Mouse (Mus musculus): ENCODE data around the gene Zfp385a. TPM values are rescaled to one million over a fixed set of nuclear protein-coding genes. Genes with fewer than 3 reads are reported as not detected.
A peak's percentile ranks its signal among the peaks of the same experiment; 100 is the strongest.

The Zfp385a gene
- polyA plus RNA-seq, 1 experiment from 2014 or later: 18.4 TPM

- no peak overlapping the region for H3K9ac ChIP-seq (ENCODE audit: low read depth, low read length)
- H3K36me3 ChIP-seq (ENCODE audit: control insufficient read depth, insufficient read depth, low read length): peaks cover 85% of the 10 kb centered on the region
- H3K9me3 ChIP-seq (ENCODE audit: control insufficient read depth, low read length): no peaks in the 10 kb centered on the region
- H3K27me3 ChIP-seq (replicated peaks; ENCODE audit: control insufficient read depth, insufficient read depth, low read length): no peaks in the 10 kb centered on the region
- H3K4me1 ChIP-seq (ENCODE audit: control insufficient read depth, insufficient read depth, low read length): no peaks in the 10 kb centered on the region
- DNase-seq (ENCODE audit: low spot score): peak; percentile 84
- H3K4me3 ChIP-seq (ENCODE audit: low read depth, low read length): no peak overlapping the region
- no peak overlapping the region for H3K4me2 ChIP-seq (ENCODE audit: low read depth, low read length)
- 5% methylated on average over 2 of the region's 2 CpGs for WGBS
- H3K27ac ChIP-seq (replicated peaks; ENCODE audit: low read depth, low read length): no peak overlapping the region
- no peak for ATAC-seq (ENCODE audit: low read depth)
Observed at GRCm38 (mm10) chr15:103347275-103347684, 7.4 kb upstream of the Zfp385a start.

GRCm38 (mm10) chr15:103345789-103346188 is 5.9 kb upstream of the Zfp385a start:
- 91% methylated on average over 6 of the region's 6 CpGs for WGBS
- H3K9ac ChIP-seq (ENCODE audit: low read depth, low read length): no peak overlapping the region
- H3K4me3 ChIP-seq (ENCODE audit: low read depth, low read length): no peak overlapping the region
- ATAC-seq (ENCODE audit: low read depth) (no peak), DNase-seq (ENCODE audit: low spot score) (no peak)
- H3K27me3 ChIP-seq (replicated peaks; ENCODE audit: control insufficient read depth, insufficient read depth, low read length): no peaks in the 10 kb centered on the region; the same call in 1 of the 2 replicates
- H3K27ac ChIP-seq (replicated peaks; ENCODE audit: low read depth, low read length): no peak overlapping the region
- no peaks in the 10 kb centered on the region for H3K9me3 ChIP-seq (ENCODE audit: control insufficient read depth, low read length)
- H3K4me1 ChIP-seq (ENCODE audit: control insufficient read depth, insufficient read depth, low read length): peaks cover 10% of the 10 kb centered on the region
- peaks cover 70% of the 10 kb centered on the region for H3K36me3 ChIP-seq (ENCODE audit: control insufficient read depth, insufficient read depth, low read length)
- no peak overlapping the region for H3K4me2 ChIP-seq (ENCODE audit: low read depth, low read length)

GRCm38 (mm10) chr15:103343556-103343955 is 3.7 kb upstream of the Zfp385a start:
- peaks cover 48% of the 10 kb centered on the region for H3K36me3 ChIP-seq (ENCODE audit: control insufficient read depth, insufficient read depth, low read length)
- H3K27ac ChIP-seq (replicated peaks; ENCODE audit: low read depth, low read length): no peak overlapping the region
- peaks cover 8% of the 10 kb centered on the region; the same call in 1 of the 2 replicates for H3K27me3 ChIP-seq (replicated peaks; ENCODE audit: control insufficient read depth, insufficient read depth, low read length)

GRCm38 (mm10) chr15:103343008-103343407 is 3.1 kb upstream of the Zfp385a start:
- H3K27ac ChIP-seq (replicated peaks; ENCODE audit: low read depth, low read length): no peak overlapping the region
- H3K9me3 ChIP-seq (ENCODE audit: control insufficient read depth, low read length): no peaks in the 10 kb centered on the region
- H3K9ac ChIP-seq (ENCODE audit: low read depth, low read length): no peak overlapping the region
- no peak overlapping the region for H3K4me2 ChIP-seq (ENCODE audit: low read depth, low read length)
- H3K4me1 ChIP-seq (ENCODE audit: control insufficient read depth, insufficient read depth, low read length): peaks cover 14% of the 10 kb centered on the region
- no peak for ATAC-seq (ENCODE audit: low read depth)
- 84% methylated on average over 2 of the region's 3 CpGs for WGBS
- peaks cover 8% of the 10 kb centered on the region; the same call in 1 of the 2 replicates for H3K27me3 ChIP-seq (replicated peaks; ENCODE audit: control insufficient read depth, insufficient read depth, low read length)
- H3K36me3 ChIP-seq (ENCODE audit: control insufficient read depth, insufficient read depth, low read length): peaks cover 42% of the 10 kb centered on the region
- no peak overlapping the region for H3K4me3 ChIP-seq (ENCODE audit: low read depth, low read length)
- no peak for DNase-seq (ENCODE audit: low spot score)

More at GRCm38 (mm10) chr15:103343556-103343955, 3.7 kb upstream of the Zfp385a start:
- no peak overlapping the region for H3K4me2 ChIP-seq (ENCODE audit: low read depth, low read length)
- ATAC-seq (ENCODE audit: low read depth) (no peak), DNase-seq (ENCODE audit: low spot score) (no peak)
- H3K9me3 ChIP-seq (ENCODE audit: control insufficient read depth, low read length): no peaks in the 10 kb centered on the region
- H3K9ac ChIP-seq (ENCODE audit: low read depth, low read length): no peak overlapping the region
- H3K4me1 ChIP-seq (ENCODE audit: control insufficient read depth, insufficient read depth, low read length): peaks cover 14% of the 10 kb centered on the region
- no peak overlapping the region for H3K4me3 ChIP-seq (ENCODE audit: low read depth, low read length)

GRCm38 (mm10) chr15:103342415-103342814 is 2.5 kb upstream of the Zfp385a start:
- Histone ChIP-seq H3K4me1 (ENCODE audit: control insufficient read depth, insufficient read depth, low read length) (peaks cover 18% of the 10 kb centered on the region), H3K27me3 (replicated peaks; ENCODE audit: control insufficient read depth, insufficient read depth, low read length) (peaks cover 8% of the 10 kb centered on the region; the same call in 1 of the 2 replicates), H3K36me3 (ENCODE audit: control insufficient read depth, insufficient read depth, low read length) (peaks cover 36% of the 10 kb centered on the region), H3K4me2 (ENCODE audit: low read depth, low read length) (no peak overlapping the region), H3K9ac (ENCODE audit: low read depth, low read length) (no peak overlapping the region), H3K4me3 (ENCODE audit: low read depth, low read length) (no peak overlapping the region), H3K9me3 (ENCODE audit: control insufficient read depth, low read length) (no peaks in the 10 kb centered on the region), H3K27ac (replicated peaks; ENCODE audit: low read depth, low read length) (no peak overlapping the region)
- 21% methylated on average over 4 of the region's 4 CpGs for WGBS
- peak; percentile 28; the same call in 1 of the 2 replicates for ATAC-seq (ENCODE audit: low read depth)
- peak; percentile 85 for DNase-seq (ENCODE audit: low spot score)

- 13% methylated on average over 8 of the region's 8 CpGs for WGBS
- ATAC-seq (ENCODE audit: low read depth): no peak
- DNase-seq (ENCODE audit: low spot score): no peak
- Histone ChIP-seq H3K9ac (ENCODE audit: low read depth, low read length) (no peak overlapping the region), H3K27me3 (replicated peaks; ENCODE audit: control insufficient read depth, insufficient read depth, low read length) (peaks cover 8% of the 10 kb centered on the region; the same call in 1 of the 2 replicates), H3K4me2 (ENCODE audit: low read depth, low read length) (no peak overlapping the region), H3K27ac (replicated peaks; ENCODE audit: low read depth, low read length) (no peak overlapping the region), H3K4me3 (ENCODE audit: low read depth, low read length) (no peak overlapping the region), H3K36me3 (ENCODE audit: control insufficient read depth, insufficient read depth, low read length) (peaks cover 30% of the 10 kb centered on the region), H3K4me1 (ENCODE audit: control insufficient read depth, insufficient read depth, low read length) (peaks cover 18% of the 10 kb centered on the region), H3K9me3 (ENCODE audit: control insufficient read depth, low read length) (no peaks in the 10 kb centered on the region)
Observed at GRCm38 (mm10) chr15:103341547-103341946, 1.7 kb upstream of the Zfp385a start.

GRCm38 (mm10) chr15:103340786-103341185 is 893 bp upstream of the Zfp385a start:
- Histone ChIP-seq H3K9ac (ENCODE audit: low read depth, low read length) (no peak overlapping the region), H3K4me3 (ENCODE audit: low read depth, low read length) (peak overlapping the region; percentile 53; the same call in 1 of the 2 replicates), H3K27me3 (replicated peaks; ENCODE audit: control insufficient read depth, insufficient read depth, low read length) (peaks cover 8% of the 10 kb centered on the region; the same call in 1 of the 2 replicates), H3K36me3 (ENCODE audit: control insufficient read depth, insufficient read depth, low read length) (peaks cover 23% of the 10 kb centered on the region), H3K4me2 (ENCODE audit: low read depth, low read length) (peak overlapping the region; percentile 69), H3K27ac (replicated peaks; ENCODE audit: low read depth, low read length) (no peak overlapping the region), H3K9me3 (ENCODE audit: control insufficient read depth, low read length) (no peaks in the 10 kb centered on the region), H3K4me1 (ENCODE audit: control insufficient read depth, insufficient read depth, low read length) (peaks cover 18% of the 10 kb centered on the region)
- WGBS: 22% methylated on average over 4 of the region's 4 CpGs
- ATAC-seq (ENCODE audit: low read depth): peak; percentile 16; the same call in 1 of the 2 replicates
- DNase-seq (ENCODE audit: low spot score): peak; percentile 71

- Histone ChIP-seq H3K4me1 (ENCODE audit: control insufficient read depth, insufficient read depth, low read length) (peaks cover 24% of the 10 kb centered on the region), H3K9me3 (ENCODE audit: control insufficient read depth, low read length) (no peaks in the 10 kb centered on the region), H3K4me3 (ENCODE audit: low read depth, low read length) (peak overlapping the region; percentile 53), H3K27ac (replicated peaks; ENCODE audit: low read depth, low read length) (no peak overlapping the region; the same call in 1 of the 2 replicates), H3K27me3 (replicated peaks; ENCODE audit: control insufficient read depth, insufficient read depth, low read length) (peaks cover 8% of the 10 kb centered on the region; the same call in 1 of the 2 replicates), H3K36me3 (ENCODE audit: control insufficient read depth, insufficient read depth, low read length) (peaks cover 8% of the 10 kb centered on the region), H3K9ac (ENCODE audit: low read depth, low read length) (peak overlapping the region; percentile 58), H3K4me2 (ENCODE audit: low read depth, low read length) (peak overlapping the region; percentile 69)
- 6% methylated on average over 25 of the region's 31 CpGs for WGBS
- DNase-seq (ENCODE audit: low spot score): no peak
- peak; percentile 10; the same call in 1 of the 2 replicates for ATAC-seq (ENCODE audit: low read depth)
Observed at GRCm38 (mm10) chr15:103339166-103339960, 530 bp downstream of the Zfp385a start.

Data from embryonic facial prominence, embryonic 14.5 days (tissue).